Mouse (Mus musculus): ENCODE results near the gene Tjp1.

GRCm38 (mm10) chr7:65516903-65517302, 10.7 kb downstream of the Tjp1 start:
- no peak for TF ChIP-seq CTCF (IDR thresholded peaks at IDR 0.05; ENCODE audit: low read depth)
- no peak for TF ChIP-seq EP300 (IDR thresholded peaks at IDR 0.05; ENCODE audit: low read depth)
